8 mouse cellular contexts compared by ENCODE assay signal in the genomic region with DNA sequence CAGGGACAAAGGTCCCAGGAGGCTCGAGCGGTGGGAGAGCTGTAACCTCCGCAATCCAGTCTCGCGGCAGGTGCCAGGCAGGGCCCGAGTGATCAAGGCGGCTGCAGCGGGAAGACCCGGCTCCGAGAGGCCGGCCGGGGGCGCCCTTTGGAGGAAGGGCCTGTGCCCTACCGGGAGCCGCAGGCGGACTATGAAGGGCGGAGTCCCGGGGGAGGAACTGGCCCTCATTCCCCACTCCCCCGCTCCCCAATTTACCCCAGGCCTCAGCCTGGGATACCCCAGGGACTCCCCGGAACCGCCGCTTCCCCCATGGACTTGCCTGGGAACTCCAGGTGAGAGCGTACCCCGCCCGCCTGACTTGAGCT. TPM values are rescaled to one million over a fixed set of nuclear protein-coding genes. Genes with fewer than 3 reads are reported as not detected.
DNase-seq lines count a peak whose midpoint lies in the region; ATAC-seq and TF ChIP-seq lines count a peak whose summit lies in the region.

No protein-coding gene starts in this region.

- peak overlapping the region; percentile 89 for H3K4me2 ChIP-seq in forebrain, embryonic 16.5 days (ENCODE audit: low read length)
- H3K4me2 ChIP-seq in liver, embryonic 11.5 days = peak overlapping the region; percentile 76
- peak overlapping the region; percentile 90 for H3K4me2 ChIP-seq in neural tube, embryonic 15.5 days

- WGBS in forebrain, embryonic 16.5 days = 0% methylated on average over 20 of the region's 25 CpGs
- under 1% methylated on average over 21 of the region's 25 CpGs for WGBS in liver, embryonic 11.5 days
- WGBS in neural tube, embryonic 15.5 days = under 1% methylated on average over 17 of the region's 25 CpGs

- 0 out of 2 replicates have a peak, but pooled peaks cover 4% of the 10 kb centered on the region for H3K9me3 ChIP-seq in forebrain, embryonic 16.5 days (ENCODE audit: control insufficient read depth, low read length)
- H3K9me3 ChIP-seq in liver, embryonic 11.5 days (ENCODE audit: control insufficient read depth, low read length) = no peaks in the 10 kb centered on the region
- H3K9me3 ChIP-seq in neural tube, embryonic 15.5 days (replicated peaks) = no peaks in the 10 kb centered on the region

- H3K4me1 ChIP-seq in forebrain, embryonic 16.5 days (replicated peaks; ENCODE audit: control insufficient read depth, insufficient read depth, low read length) = peaks cover 19% of the 10 kb centered on the region
- H3K4me1 ChIP-seq in liver, embryonic 11.5 days (replicated peaks; ENCODE audit: control insufficient read depth, insufficient read depth, low read length) = peaks cover 6% of the 10 kb centered on the region
- peaks cover 29% of the 10 kb centered on the region for H3K4me1 ChIP-seq in neural tube, embryonic 15.5 days

- no peaks in the 10 kb centered on the region for H3K27me3 ChIP-seq in forebrain, embryonic 16.5 days (replicated peaks; ENCODE audit: control insufficient read depth, insufficient read depth, low read length)
- no peaks in the 10 kb centered on the region for H3K27me3 ChIP-seq in liver, embryonic 11.5 days (replicated peaks; ENCODE audit: control insufficient read depth, insufficient read depth, low read length)
- no peaks in the 10 kb centered on the region for H3K27me3 ChIP-seq in neural tube, embryonic 15.5 days (replicated peaks)

- ATAC-seq in forebrain, embryonic 16.5 days = no peak; the same call in 1 of the 2 replicates
- peak; percentile 42 for ATAC-seq in liver, embryonic 11.5 days (replicated peaks; ENCODE audit: low FRiP score)
- ATAC-seq in neural tube, embryonic 15.5 days (ENCODE audit: low FRiP score) = peak; percentile 42

- peak overlapping the region; percentile 98 for H3K27ac ChIP-seq in gastrocnemius, adult 2 months
- H3K27ac ChIP-seq in forebrain, embryonic 16.5 days (ENCODE audit: low read length) = peak overlapping the region; percentile 98
- H3K27ac ChIP-seq in liver, embryonic 11.5 days (ENCODE audit: low read depth, low read length) = peak overlapping the region; percentile 98
- H3K27ac ChIP-seq in neural tube, embryonic 15.5 days (replicated peaks) = peak overlapping the region; percentile 97

- peak; percentile 26 for TF ChIP-seq CTCF in gastrocnemius, adult 2 months (IDR thresholded peaks at IDR 0.05)

- H3K9ac ChIP-seq in forebrain, embryonic 16.5 days (replicated peaks; ENCODE audit: low read depth, low read length) = peak overlapping the region; percentile 97
- H3K9ac ChIP-seq in liver, embryonic 11.5 days (ENCODE audit: low read depth, low read length) = peak overlapping the region; percentile 92
- peak overlapping the region; percentile 87 for H3K9ac ChIP-seq in neural tube, embryonic 15.5 days (replicated peaks)

- intact Hi-C loops in gastrocnemius, adult 2 months (cut with DNase I) = loop anchor here (10.0 kb wide), 1 partner anchor 107 kb away; no protein-coding TSS in a partner anchor
- intact Hi-C loops in gastrocnemius, postnatal 36 days (cut with DNase I) = loop anchor here (5.0 kb wide), 1 partner anchor 124 kb away; a partner anchor contains a TSS

- peaks cover 21% of the 10 kb centered on the region for H3K36me3 ChIP-seq in forebrain, embryonic 16.5 days (ENCODE audit: control insufficient read depth, insufficient read depth)
- H3K36me3 ChIP-seq in liver, embryonic 11.5 days (ENCODE audit: control insufficient read depth, insufficient read depth, low read length) = peaks cover 40% of the 10 kb centered on the region
- peaks cover 49% of the 10 kb centered on the region for H3K36me3 ChIP-seq in neural tube, embryonic 15.5 days

- H3K4me3 ChIP-seq in gastrocnemius, adult 2 months = peak overlapping the region; percentile 84
- H3K4me3 ChIP-seq in forebrain, embryonic 16.5 days (replicated peaks; ENCODE audit: low read length) = peak overlapping the region; percentile 78
- peak overlapping the region; percentile 89 for H3K4me3 ChIP-seq in liver, embryonic 11.5 days (ENCODE audit: low read depth, low read length)
- peak overlapping the region; percentile 90 for H3K4me3 ChIP-seq in neural tube, embryonic 15.5 days (replicated peaks)

- peak; percentile 78 for DNase-seq in gastrocnemius, adult 2 months
- no peak for DNase-seq in gastrocnemius, postnatal 36 days
- peak; percentile 38 to 58 for DNase-seq in spleen, adult 18-20 months
- DNase-seq in spleen, adult 12 weeks (ENCODE audit: low spot score) = no peak
- no peak for DNase-seq in liver, embryonic 11.5 days (ENCODE audit: low spot score)
- no peak for DNase-seq in frontal cortex, adult 2 months (ENCODE audit: extremely low spot score in 1 of 2, low spot score in 1 of 2)

RNA-seq across cellular contexts. Expression of a gene that starts 7.4 kb away (rescaled TPM):
- total RNA-seq in gastrocnemius, adult 2 months (2021) = 10 to 100 TPM; 24.1 to 24.7 TPM
- 10 to 100 TPM; 15.0 to 24.6 TPM for total RNA-seq in gastrocnemius, postnatal 36 days (2021)
- polyA plus RNA-seq in forebrain, embryonic 16.5 days (2015; fragmentation: Nextera tagmentation; extraction: Ambion mirVana) = 10.2 and 11.8 TPM in 2 replicates
- polyA plus RNA-seq in liver, embryonic 11.5 days (2014; fragmentation: Nextera tagmentation; extraction: Ambion mirVana) = 8.9 and 12.4 TPM in 2 replicates
- 10.7 and 12.2 TPM in 2 replicates for polyA plus RNA-seq in neural tube, embryonic 15.5 days (2015; fragmentation: Nextera tagmentation; extraction: Ambion mirVana)
- 31.6 and 33.4 TPM in 2 replicates for polyA plus RNA-seq in frontal cortex, adult 2 months (2012; rRNA removed)

RNA-seq across cellular contexts. Expression of a gene that starts 12.2 kb away (rescaled TPM):
- total RNA-seq in gastrocnemius, adult 2 months (2021) = 10 to 100 TPM; 19.3 to 20.9 TPM
- total RNA-seq in gastrocnemius, postnatal 36 days (2021) = 10 to 100 TPM; 14.7 to 19.3 TPM
- polyA plus RNA-seq in forebrain, embryonic 16.5 days (2015; fragmentation: Nextera tagmentation; extraction: Ambion mirVana) = 42.8 and 45.3 TPM in 2 replicates
- 39.0 and 40.6 TPM in 2 replicates for polyA plus RNA-seq in liver, embryonic 11.5 days (2014; fragmentation: Nextera tagmentation; extraction: Ambion mirVana)
- polyA plus RNA-seq in neural tube, embryonic 15.5 days (2015; fragmentation: Nextera tagmentation; extraction: Ambion mirVana) = 35.9 and 37.5 TPM in 2 replicates
- polyA plus RNA-seq in frontal cortex, adult 2 months (2012; rRNA removed) = 42.8 and 46.1 TPM in 2 replicates

RNA-seq across cellular contexts. Expression of a gene that starts 22.7 kb away (rescaled TPM):
- total RNA-seq in gastrocnemius, adult 2 months (2021) = 1 to 10 TPM in 1 of 2 experiments, under 1 TPM in 1; 0.71 to 1.3 TPM
- under 1 TPM; 0.69 to 0.87 TPM for total RNA-seq in gastrocnemius, postnatal 36 days (2021)
- polyA plus RNA-seq in forebrain, embryonic 16.5 days (2015; fragmentation: Nextera tagmentation; extraction: Ambion mirVana) = 14.6 and 17.7 TPM in 2 replicates
- polyA plus RNA-seq in liver, embryonic 11.5 days (2014; fragmentation: Nextera tagmentation; extraction: Ambion mirVana) = 4.5 and 5.3 TPM in 2 replicates
- polyA plus RNA-seq in neural tube, embryonic 15.5 days (2015; fragmentation: Nextera tagmentation; extraction: Ambion mirVana) = 13.4 TPM in 2 replicates
- polyA plus RNA-seq in frontal cortex, adult 2 months (2012; rRNA removed) = 5.2 and 8.1 TPM in 2 replicates

RNA-seq across cellular contexts. Expression of a gene that starts 40.2 kb away (rescaled TPM):
- total RNA-seq in gastrocnemius, adult 2 months (2021) = 10 to 100 TPM; 47.5 to 50.4 TPM
- 10 to 100 TPM; 43.7 to 51.0 TPM for total RNA-seq in gastrocnemius, postnatal 36 days (2021)
- polyA plus RNA-seq in forebrain, embryonic 16.5 days (2015; fragmentation: Nextera tagmentation; extraction: Ambion mirVana) = 46.3 and 51.5 TPM in 2 replicates
- polyA plus RNA-seq in liver, embryonic 11.5 days (2014; fragmentation: Nextera tagmentation; extraction: Ambion mirVana) = 40.3 and 45.5 TPM in 2 replicates
- polyA plus RNA-seq in neural tube, embryonic 15.5 days (2015; fragmentation: Nextera tagmentation; extraction: Ambion mirVana) = 46.7 and 48.3 TPM in 2 replicates
- 29.6 and 31.3 TPM in 2 replicates for polyA plus RNA-seq in frontal cortex, adult 2 months (2012; rRNA removed)

RNA-seq across cellular contexts. Expression of a gene that starts 47.8 kb away (rescaled TPM):
- total RNA-seq in gastrocnemius, adult 2 months (2021) = 1 to 10 TPM; 5.3 to 5.5 TPM
- total RNA-seq in gastrocnemius, postnatal 36 days (2021) = 1 to 10 TPM; 4.2 to 5.4 TPM
- 16.3 and 18.8 TPM in 2 replicates for polyA plus RNA-seq in forebrain, embryonic 16.5 days (2015; fragmentation: Nextera tagmentation; extraction: Ambion mirVana)
- 13.0 and 16.1 TPM in 2 replicates for polyA plus RNA-seq in liver, embryonic 11.5 days (2014; fragmentation: Nextera tagmentation; extraction: Ambion mirVana)
- polyA plus RNA-seq in neural tube, embryonic 15.5 days (2015; fragmentation: Nextera tagmentation; extraction: Ambion mirVana) = 13.3 and 14.7 TPM in 2 replicates
- polyA plus RNA-seq in frontal cortex, adult 2 months (2012; rRNA removed) = 15.6 and 16.6 TPM in 2 replicates

Comparison
In these comparisons a context has a peak if more than half of its experiments do, and no peak if none do; other contexts are left out.
1. DNase-seq: peak in gastrocnemius, adult 2 months (single experiment) and spleen, adult 18-20 months (2 of 2); none in gastrocnemius, postnatal 36 days (0 of 2), spleen, adult 12 weeks (single experiment), liver, embryonic 11.5 days (single experiment) and frontal cortex, adult 2 months (0 of 2).
2. Peak in every context shown above with its lines, with median percentiles within 50 percentile points of each other: H3K27ac ChIP-seq, H3K4me3 ChIP-seq, H3K4me2 ChIP-seq and H3K9ac ChIP-seq.